Mouse (Mus musculus) CH12.LX (cell line): ENCODE data around the gene Pbx1.

ENCODE experiments used
- CTCF ChIP-seq, 2 experiments: IDR thresholded peaks in 1 of 2; conservative IDR thresholded peaks in 1 of 2; 2 replicates each; pipeline ENCODE4 v1.5.1; 2011 to 2012; ENCODE audit warnings: low read depth in 2 of 2, low read length in 2 of 2, improper control_type of control experiment in 1 of 2, inconsistent platforms in 1 of 2, mild to moderate bottlenecking in 1 of 2, moderate library complexity in 1 of 2
- E2F4 ChIP-seq: IDR thresholded peaks from 2 replicates; pipeline ENCODE4 v1.6.1; 2011; ENCODE audit warnings: low read depth, low read length, improper control_type of control experiment; ENCODE audit not compliant: insufficient replicate concordance
- EP300 ChIP-seq: IDR thresholded peaks from 2 replicates; pipeline ENCODE4 v1.6.1; 2011; ENCODE audit warnings: low read length, improper control_type of control experiment
- POLR2A ChIP-seq: IDR thresholded peaks from 2 replicates; pipeline ENCODE4 v1.6.1; 2011; ENCODE audit warnings: low read depth, mild to moderate bottlenecking, improper control_type of control experiment, low read length
- SIN3A ChIP-seq: IDR thresholded peaks from 2 replicates; pipeline ENCODE4 v1.6.1; 2012; ENCODE audit warnings: low read length, improper control_type of control experiment, inconsistent platforms
- TBP ChIP-seq: conservative IDR thresholded peaks from 2 replicates; pipeline ENCODE4 v1.6.1; 2011; ENCODE audit warnings: low read depth, low read length, improper control_type of control experiment
- ZNF384 ChIP-seq: IDR thresholded peaks from 2 replicates; pipeline ENCODE4 v1.6.1; 2012; ENCODE audit warnings: low read depth, low read length, improper control_type of control experiment, inconsistent platforms

DNA sequence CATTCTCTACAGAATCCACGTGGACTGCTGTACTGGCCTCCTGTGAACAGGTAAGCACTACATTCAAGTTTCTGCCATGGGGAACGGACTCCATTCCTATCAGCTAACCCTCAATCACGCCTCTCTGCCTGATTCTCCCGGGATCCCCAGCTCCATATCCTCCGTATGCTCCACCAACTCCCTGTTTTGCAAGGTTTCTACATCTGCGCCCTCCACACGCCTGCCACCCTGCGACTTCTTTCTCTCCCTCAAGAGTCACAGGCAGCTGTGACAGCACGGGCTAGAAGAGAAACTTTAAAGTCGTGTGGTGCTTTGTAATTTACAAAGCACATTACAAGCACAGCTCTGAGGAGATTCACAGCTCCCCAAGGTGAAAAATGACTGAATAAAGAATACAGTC, 23.3 kb downstream of the Pbx1 start:
- TF ChIP-seq EP300 (no peak), SIN3A (no peak), CTCF (conservative IDR thresholded peaks at IDR 0.05 in 1 of 2, IDR thresholded peaks at IDR 0.05 in 1 of 2; ENCODE audit: low read depth in 2 of 2, low read length in 2 of 2) (no peak), POLR2A (no peak), TBP (no peak), ZNF384 (no peak), E2F4 (no peak)
